Mouse (Mus musculus): ENCODE results near the gene Ppp1r15b.

DNA sequence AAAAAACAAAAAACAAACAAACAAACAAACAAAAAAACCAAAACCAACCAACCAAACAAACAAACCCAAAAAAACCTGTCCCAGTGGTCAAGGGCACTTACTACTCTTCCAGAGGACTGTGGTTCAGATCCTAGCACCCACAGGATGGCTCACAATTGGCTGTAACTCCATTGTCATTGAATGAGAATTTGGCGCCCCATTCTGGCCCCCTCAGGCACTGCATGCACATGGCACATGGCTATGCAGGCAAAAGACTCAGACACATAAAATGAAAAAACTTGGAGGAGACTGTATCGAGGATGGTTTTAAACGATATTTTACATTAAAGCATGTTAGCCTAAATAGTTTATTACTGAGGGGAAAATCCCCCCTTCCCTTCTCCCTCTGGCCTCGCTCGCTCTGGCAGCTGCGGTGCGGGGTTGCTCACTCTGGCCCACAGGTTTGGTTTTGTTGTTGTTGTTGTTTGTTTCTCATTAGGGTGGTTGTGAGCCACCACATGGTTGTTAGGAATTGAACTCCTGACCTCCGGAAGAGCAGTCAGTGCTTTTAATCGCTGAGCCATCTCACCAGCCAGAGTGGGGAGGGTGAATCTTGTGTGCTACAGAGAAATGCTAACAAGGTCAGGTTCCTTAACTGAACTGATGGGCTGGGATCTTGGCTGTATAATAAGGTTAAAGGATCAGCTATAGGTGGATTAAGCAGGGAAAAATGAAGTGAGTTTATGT, 5.1 kb upstream of the Ppp1r15b start:
- TF ChIP-seq GATA1 (IDR thresholded peaks at IDR 0.05; ENCODE audit: borderline replicate concordance, low read length): no peak
- TF ChIP-seq FLI1 (IDR thresholded peaks at IDR 0.05; ENCODE audit: low read length): no peak

All from megakaryocyte, embryonic 14.5 days (primary cell).